Mouse (Mus musculus): Measurements from ENCODE around the gene Mphosph9. TPM values are rescaled to one million over a fixed set of nuclear protein-coding genes. Genes with fewer than 3 reads are reported as not detected.

The Mphosph9 gene
- polyA plus RNA-seq, 1 experiment, result 0.28 TPM

GRCm38 (mm10) chr5:124206481-124207038 lies 121.2 kb downstream of the Mphosph9 start:
- TF ChIP-seq GATA1 (IDR thresholded peaks at IDR 0.05; ENCODE audit: low read length) (no peak), TAL1 (IDR thresholded peaks at IDR 0.05; ENCODE audit: low read length) (no peak)
- H3K4me3 ChIP-seq (replicated peaks), result no peak overlapping the region
- H3K27me3 ChIP-seq (ENCODE audit: control insufficient read depth), result no peaks in the 10 kb centered on the region
- H3K36me3 ChIP-seq (ENCODE audit: control insufficient read depth), result peaks cover 2% of the 10 kb centered on the region
- peaks cover 87% of the 10 kb centered on the region for H3K4me1 ChIP-seq (ENCODE audit: control insufficient read depth)
- H3K9me3 ChIP-seq (ENCODE audit: control insufficient read depth, low read length), result no peaks in the 10 kb centered on the region

- Histone ChIP-seq H3K9me3 (ENCODE audit: control insufficient read depth, low read length) (no peaks in the 10 kb centered on the region), H3K4me1 (ENCODE audit: control insufficient read depth) (peaks cover 88% of the 10 kb centered on the region), H3K36me3 (ENCODE audit: control insufficient read depth) (peaks cover 2% of the 10 kb centered on the region), H3K27me3 (ENCODE audit: control insufficient read depth) (no peaks in the 10 kb centered on the region), H3K4me3 (replicated peaks) (no peak overlapping the region)
- TF ChIP-seq TAL1 (IDR thresholded peaks at IDR 0.05; ENCODE audit: low read length), result no peak
- no peak for TF ChIP-seq GATA1 (IDR thresholded peaks at IDR 0.05; ENCODE audit: low read length)
These were observed 121.9 kb downstream of the Mphosph9 start for GRCm38 (mm10) chr5:124205809-124206380.

GRCm38 (mm10) chr5:124205211-124205610 lies 122.6 kb downstream of the Mphosph9 start:
- TF ChIP-seq GATA1 (IDR thresholded peaks at IDR 0.05; ENCODE audit: low read length) (no peak), TAL1 (IDR thresholded peaks at IDR 0.05; ENCODE audit: low read length) (no peak)
- Histone ChIP-seq H3K27me3 (ENCODE audit: control insufficient read depth) (no peaks in the 10 kb centered on the region), H3K4me3 (replicated peaks) (no peak overlapping the region), H3K9me3 (ENCODE audit: control insufficient read depth, low read length) (no peaks in the 10 kb centered on the region), H3K36me3 (ENCODE audit: control insufficient read depth) (peaks cover 2% of the 10 kb centered on the region), H3K4me1 (ENCODE audit: control insufficient read depth) (peaks cover 88% of the 10 kb centered on the region)

GRCm38 (mm10) chr5:124204127-124204794 lies 123.5 kb downstream of the Mphosph9 start:
- H3K9me3 ChIP-seq (ENCODE audit: control insufficient read depth, low read length), result no peaks in the 10 kb centered on the region
- H3K4me3 ChIP-seq (replicated peaks), result no peak overlapping the region
- TF ChIP-seq TAL1 (IDR thresholded peaks at IDR 0.05; ENCODE audit: low read length) (no peak), GATA1 (IDR thresholded peaks at IDR 0.05; ENCODE audit: low read length) (no peak)
- peaks cover 6% of the 10 kb centered on the region for H3K36me3 ChIP-seq (ENCODE audit: control insufficient read depth)
- no peaks in the 10 kb centered on the region for H3K27me3 ChIP-seq (ENCODE audit: control insufficient read depth)
- peaks cover 86% of the 10 kb centered on the region for H3K4me1 ChIP-seq (ENCODE audit: control insufficient read depth)

GRCm38 (mm10) chr5:124203251-124203650 lies 124.5 kb downstream of the Mphosph9 start:
- peaks cover 8% of the 10 kb centered on the region for H3K36me3 ChIP-seq (ENCODE audit: control insufficient read depth)
- TF ChIP-seq TAL1 (IDR thresholded peaks at IDR 0.05; ENCODE audit: low read length), result no peak
- TF ChIP-seq GATA1 (IDR thresholded peaks at IDR 0.05; ENCODE audit: low read length), result no peak
- H3K9me3 ChIP-seq (ENCODE audit: control insufficient read depth, low read length), result no peaks in the 10 kb centered on the region
- no peaks in the 10 kb centered on the region for H3K27me3 ChIP-seq (ENCODE audit: control insufficient read depth)
- H3K4me3 ChIP-seq (replicated peaks), result no peak overlapping the region
- peaks cover 89% of the 10 kb centered on the region for H3K4me1 ChIP-seq (ENCODE audit: control insufficient read depth)

- H3K4me3 ChIP-seq (replicated peaks), result no peak overlapping the region
- H3K27me3 ChIP-seq (ENCODE audit: control insufficient read depth), result no peaks in the 10 kb centered on the region
- TF ChIP-seq GATA1 (IDR thresholded peaks at IDR 0.05; ENCODE audit: low read length), result no peak
- TF ChIP-seq TAL1 (IDR thresholded peaks at IDR 0.05; ENCODE audit: low read length), result no peak
- H3K4me1 ChIP-seq (ENCODE audit: control insufficient read depth), result peaks cover 84% of the 10 kb centered on the region
- peaks cover 8% of the 10 kb centered on the region for H3K36me3 ChIP-seq (ENCODE audit: control insufficient read depth)
- H3K9me3 ChIP-seq (ENCODE audit: control insufficient read depth, low read length), result no peaks in the 10 kb centered on the region
These were observed 125.7 kb downstream of the Mphosph9 start for GRCm38 (mm10) chr5:124202071-124202470.

GRCm38 (mm10) chr5:124201564-124201963 lies 126.2 kb downstream of the Mphosph9 start:
- Histone ChIP-seq H3K4me1 (ENCODE audit: control insufficient read depth) (peaks cover 82% of the 10 kb centered on the region), H3K4me3 (replicated peaks) (no peak overlapping the region), H3K9me3 (ENCODE audit: control insufficient read depth, low read length) (no peaks in the 10 kb centered on the region), H3K36me3 (ENCODE audit: control insufficient read depth) (peaks cover 11% of the 10 kb centered on the region), H3K27me3 (ENCODE audit: control insufficient read depth) (no peaks in the 10 kb centered on the region)
- no peak for TF ChIP-seq TAL1 (IDR thresholded peaks at IDR 0.05; ENCODE audit: low read length)
- TF ChIP-seq GATA1 (IDR thresholded peaks at IDR 0.05; ENCODE audit: low read length), result no peak

Other genes with a start within 250 kb of the Mphosph9 start
- gene Abcb9, start 232.2 kb downstream of the Mphosph9 start, polyA plus RNA-seq (2012), result 3.7 and 4.7 TPM in 2 replicates
- gene Ogfod2, start 215.7 kb downstream of the Mphosph9 start, polyA plus RNA-seq (2012), result 8.6 and 8.7 TPM in 2 replicates
- 14.6 and 17.3 TPM in 2 replicates for gene Arl6ip4, start 211.9 kb downstream of the Mphosph9 start, polyA plus RNA-seq (2012)
- gene Pitpnm2, start 78.2 kb downstream of the Mphosph9 start, polyA plus RNA-seq (2012), result 0.37 and 0.38 TPM in 2 replicates
- 0.24 and 0.36 TPM in 2 replicates for gene 2810006K23Rik, start 117 bp upstream of the Mphosph9 start, polyA plus RNA-seq (2012)
- gene Cdk2ap1, start 35.1 kb upstream of the Mphosph9 start, polyA plus RNA-seq (2012), result 16.1 and 20.1 TPM in 2 replicates
- 0.28 and 0.32 TPM in 2 replicates for gene Sbno1, start 98.0 kb upstream of the Mphosph9 start, polyA plus RNA-seq (2012)
- 34.4 and 36.1 TPM in 2 replicates for gene Kmt5a, start 112.0 kb upstream of the Mphosph9 start, polyA plus RNA-seq (2012)
- 0.32 and 0.34 TPM in 2 replicates for gene Rilpl2, start 150.4 kb upstream of the Mphosph9 start, polyA plus RNA-seq (2012)
- 2.7 and 3.2 TPM in 2 replicates for gene Snrnp35, start 155.2 kb upstream of the Mphosph9 start, polyA plus RNA-seq (2012)
- 0.02 and 0.06 TPM in 2 replicates for gene Rilpl1, start 203.4 kb upstream of the Mphosph9 start, polyA plus RNA-seq (2012)
- 11.7 and 17.6 TPM in 2 replicates for gene Tmed2, start 212.7 kb upstream of the Mphosph9 start, polyA plus RNA-seq (2012)
- 0.84 and 0.94 TPM in 2 replicates for gene Ddx55, start 224.9 kb upstream of the Mphosph9 start, polyA plus RNA-seq (2012)